Mouse (Mus musculus) midbrain, embryonic 13.5 days (tissue): Measurements from ENCODE around the gene Eif4g3. TPM values are rescaled to one million over a fixed set of nuclear protein-coding genes. Genes with fewer than 3 reads are reported as not detected.

Experiments
- ATAC-seq: fragments of 200-750 bp; cut with Nextera tagmentation; 2 replicates; pipeline ENCODE4 v1.8.0; 2017; ENCODE audit warnings: mild to moderate bottlenecking, moderate TSS enrichment, moderate library complexity
- H3K27ac ChIP-seq: fragments of 300-500 bp; sonication (generic); 2 replicates; pipeline ENCODE4 v1.5.1; 2015; ENCODE audit warnings: inconsistent platforms, mild to moderate bottlenecking, moderate library complexity
- H3K27me3 ChIP-seq: fragments of 300-500 bp; sonication (generic); 2 replicates; pipeline ENCODE4 v1.6.1; 2015; ENCODE audit warnings: mild to moderate bottlenecking, inconsistent platforms
- H3K36me3 ChIP-seq: fragments of 300-500 bp; sonication (generic); 2 replicates; pipeline ENCODE4 v1.6.1; 2015; ENCODE audit warnings: mild to moderate bottlenecking, inconsistent platforms
- H3K4me1 ChIP-seq: fragments of 300-500 bp; sonication (generic); replicated peaks from 2 replicates; pipeline ENCODE4 v1.6.1; 2015; ENCODE audit warnings: inconsistent platforms
- H3K4me2 ChIP-seq: fragments of 300-500 bp; sonication (generic); replicated peaks from 2 replicates; pipeline ENCODE4 v1.6.1; 2015; ENCODE audit warnings: moderate library complexity, mild to moderate bottlenecking, inconsistent platforms
- H3K4me3 ChIP-seq: fragments of 300-500 bp; sonication (generic); replicated peaks from 2 replicates; pipeline ENCODE4 v1.5.1; 2015; ENCODE audit warnings: mild to moderate bottlenecking, inconsistent platforms
- H3K9ac ChIP-seq: fragments of 300-500 bp; sonication (generic); replicated peaks from 2 replicates; pipeline ENCODE4 v1.6.1; 2015; ENCODE audit warnings: mild to moderate bottlenecking, inconsistent platforms
- H3K9me3 ChIP-seq: fragments of 300-500 bp; sonication (generic); 2 replicates; pipeline ENCODE4 v1.6.1; 2016; ENCODE audit warnings: mild to moderate bottlenecking, inconsistent platforms
- WGBS: fragments of 180-500 bp; shearing (Covaris S2); methylation state at CpG from one replicate; pipeline ENCODE4 v1.1.7; 2015; 5-methylcytosine and 5-hydroxymethylcytosine counted together
- polyA plus RNA-seq: library from polyadenylated mRNA; unstranded; fragments of >200 nt; fragmentation: Nextera tagmentation; extraction: Ambion mirVana; gene quantifications from 2 replicates; pipeline ENCODE4 v1.2.1, GENCODE M21; 2015

The Eif4g3 gene
- polyA plus RNA-seq, 1 experiment from 2014 or later: 55.5 TPM

GRCm38 (mm10) chr4:138130149-138130548 lies 137.3 kb downstream of the Eif4g3 start:
- peaks cover 9% of the 10 kb centered on the region; the same call in 1 of the 2 replicates for H3K4me1 ChIP-seq
- H3K9me3 ChIP-seq: no peaks in the 10 kb centered on the region
- H3K4me2 ChIP-seq: no peak overlapping the region
- no peak overlapping the region for H3K9ac ChIP-seq
- no peak overlapping the region for H3K4me3 ChIP-seq
- peaks cover 47% of the 10 kb centered on the region for H3K36me3 ChIP-seq
- no peak for ATAC-seq
- H3K27ac ChIP-seq: no peak overlapping the region
- H3K27me3 ChIP-seq: no peaks in the 10 kb centered on the region
- WGBS: 76% methylated on average over 2 of the region's 2 CpGs

DNA sequence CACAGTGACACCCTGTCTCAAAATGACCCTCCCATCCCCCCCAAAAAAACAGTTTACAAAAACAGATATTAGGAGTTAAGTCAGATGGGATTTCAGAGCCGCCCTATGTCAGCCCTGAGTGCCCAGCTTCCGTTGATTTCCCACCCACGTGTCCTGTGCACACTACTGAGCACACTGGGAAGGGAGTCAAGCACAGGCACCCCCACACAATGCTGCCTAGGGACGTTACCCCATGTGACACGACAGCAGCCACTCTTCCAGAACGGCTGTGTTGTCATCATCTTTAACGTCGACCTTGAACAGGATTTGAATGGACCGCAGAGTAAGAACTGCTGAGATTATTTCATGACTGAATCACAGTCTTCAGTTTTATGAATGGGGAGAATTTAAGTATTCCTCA lies 138.4 kb downstream of the Eif4g3 start:
- H3K36me3 ChIP-seq: peaks cover 38% of the 10 kb centered on the region
- H3K4me3 ChIP-seq: no peak overlapping the region
- H3K9me3 ChIP-seq: no peaks in the 10 kb centered on the region
- peaks cover 9% of the 10 kb centered on the region; the same call in 1 of the 2 replicates for H3K4me1 ChIP-seq
- H3K9ac ChIP-seq: no peak overlapping the region
- no peaks in the 10 kb centered on the region for H3K27me3 ChIP-seq
- no peak overlapping the region for H3K27ac ChIP-seq
- H3K4me2 ChIP-seq: no peak overlapping the region
- whole genome bisulfite sequencing: 72% methylated on average over 9 of the region's 9 CpGs
- ATAC-seq: no peak

DNA sequence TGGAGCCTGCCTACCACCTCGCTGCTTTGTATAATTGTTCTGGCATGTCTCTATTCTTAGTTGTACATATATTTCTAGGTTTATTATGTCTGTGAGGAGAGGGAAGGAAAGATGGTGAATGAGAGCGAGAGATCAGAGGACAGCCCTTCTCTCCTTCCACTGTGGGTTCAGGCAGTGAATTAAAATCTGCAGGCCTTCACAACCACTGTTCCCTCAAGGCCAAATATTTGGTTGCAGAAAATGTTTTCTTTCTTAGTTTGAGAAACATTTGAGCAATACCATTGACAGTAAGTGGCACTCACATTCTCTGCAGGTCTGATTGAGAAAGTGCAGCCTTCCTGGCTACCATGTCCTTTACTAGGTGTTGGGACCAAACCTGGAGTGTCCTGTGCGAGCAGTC lies 138.9 kb downstream of the Eif4g3 start:
- Histone ChIP-seq H3K9ac (no peak overlapping the region), H3K4me1 (peaks cover 9% of the 10 kb centered on the region; the same call in 1 of the 2 replicates), H3K4me2 (no peak overlapping the region), H3K36me3 (peaks cover 33% of the 10 kb centered on the region), H3K9me3 (no peaks in the 10 kb centered on the region), H3K27me3 (no peaks in the 10 kb centered on the region), H3K4me3 (no peak overlapping the region), H3K27ac (no peak overlapping the region)
- ATAC-seq: no peak
- 94% methylated on average over 3 of the region's 3 CpGs for WGBS

DNA sequence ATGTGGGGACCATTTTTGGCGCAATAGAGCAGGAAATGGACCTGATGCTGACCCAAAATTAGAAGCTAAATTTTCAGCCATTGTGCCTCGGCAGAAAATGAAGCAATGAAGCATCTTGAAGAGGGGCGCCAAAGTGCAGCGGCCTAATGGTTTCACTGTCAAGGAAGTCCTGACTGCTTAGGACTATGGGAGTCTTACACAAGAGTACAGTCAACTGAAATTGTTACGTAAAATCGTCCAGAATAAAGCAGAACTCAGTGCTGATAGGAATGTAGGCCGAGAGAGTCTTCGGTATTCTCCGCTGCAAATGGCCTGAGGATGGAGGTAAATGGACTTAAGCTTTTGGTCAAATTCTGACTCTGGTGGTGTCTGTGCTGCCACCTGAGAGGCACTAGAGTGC lies 140.5 kb downstream of the Eif4g3 start:
- Histone ChIP-seq H3K4me1 (peaks cover 11% of the 10 kb centered on the region; the same call in 1 of the 2 replicates), H3K4me2 (no peak overlapping the region), H3K9me3 (no peaks in the 10 kb centered on the region), H3K36me3 (peaks cover 21% of the 10 kb centered on the region), H3K9ac (no peak overlapping the region), H3K27ac (no peak overlapping the region), H3K27me3 (no peaks in the 10 kb centered on the region), H3K4me3 (no peak overlapping the region)
- WGBS: 94% methylated on average over 9 of the region's 9 CpGs
- no peak for ATAC-seq

GRCm38 (mm10) chr4:138137336-138137735 lies 144.5 kb downstream of the Eif4g3 start:
- Histone ChIP-seq H3K9me3 (no peaks in the 10 kb centered on the region), H3K4me3 (no peak overlapping the region), H3K36me3 (peaks cover 16% of the 10 kb centered on the region), H3K9ac (no peak overlapping the region), H3K27ac (0 out of 2 replicates have a peak overlapping the region, but pooled peaks have one; percentile 12), H3K4me2 (no peak overlapping the region), H3K27me3 (no peaks in the 10 kb centered on the region), H3K4me1 (peaks cover 3% of the 10 kb centered on the region; the same call in 1 of the 2 replicates)
- no peak for ATAC-seq
- 59% methylated on average over 3 of the region's 4 CpGs for WGBS

DNA sequence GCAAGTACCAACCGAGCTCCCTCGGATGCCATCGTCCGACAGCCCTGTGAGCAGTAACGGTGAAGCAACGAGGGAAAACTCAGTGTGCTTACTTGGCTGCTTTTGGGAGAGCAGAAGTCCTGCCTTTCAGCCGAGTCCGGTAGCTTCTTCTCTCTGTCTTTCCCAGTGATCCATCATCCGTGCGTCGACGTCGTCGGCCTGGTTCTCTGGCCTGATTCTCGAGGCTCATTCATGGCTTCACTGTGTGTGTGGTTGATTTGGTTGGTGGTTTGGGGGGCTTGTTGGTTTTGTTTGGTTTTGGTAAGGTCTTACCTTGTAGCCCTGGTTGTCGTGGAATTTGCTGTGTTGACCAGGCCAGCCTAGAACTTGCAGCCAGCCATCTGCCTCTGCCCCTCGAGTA lies 145.0 kb downstream of the Eif4g3 start:
- H3K36me3 ChIP-seq: peaks cover 16% of the 10 kb centered on the region
- no peak for ATAC-seq
- H3K4me2 ChIP-seq: no peak overlapping the region
- H3K27ac ChIP-seq: no peak overlapping the region
- peaks cover 3% of the 10 kb centered on the region; the same call in 1 of the 2 replicates for H3K4me1 ChIP-seq
- no peak overlapping the region for H3K4me3 ChIP-seq
- WGBS: 92% methylated on average over 17 of the region's 17 CpGs
- no peaks in the 10 kb centered on the region for H3K9me3 ChIP-seq
- no peaks in the 10 kb centered on the region for H3K27me3 ChIP-seq
- H3K9ac ChIP-seq: no peak overlapping the region

DNA sequence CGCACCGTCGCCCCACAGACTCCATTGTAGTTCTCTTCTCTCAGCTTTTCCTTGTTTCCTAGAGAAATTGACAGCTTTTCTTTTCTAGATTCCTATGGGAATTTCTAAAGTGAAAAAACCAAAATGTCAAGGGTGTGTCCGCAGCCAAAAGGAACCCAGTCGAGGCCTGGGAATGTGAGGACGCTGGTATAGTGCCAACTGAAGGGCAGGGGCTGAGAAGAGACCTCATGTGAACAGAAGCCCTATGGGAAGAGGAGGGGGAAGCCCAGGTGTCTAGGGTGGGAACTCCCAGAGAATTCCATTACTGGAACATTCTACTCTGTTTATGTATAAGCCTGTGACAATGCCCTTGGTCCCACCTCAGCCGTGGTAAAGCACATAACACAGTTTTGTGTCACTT lies 145.4 kb downstream of the Eif4g3 start:
- H3K4me1 ChIP-seq: peaks cover 3% of the 10 kb centered on the region; the same call in 1 of the 2 replicates
- H3K9ac ChIP-seq: no peak overlapping the region
- no peak overlapping the region for H3K4me2 ChIP-seq
- H3K36me3 ChIP-seq: peaks cover 16% of the 10 kb centered on the region
- no peak for ATAC-seq
- no peaks in the 10 kb centered on the region for H3K27me3 ChIP-seq
- H3K9me3 ChIP-seq: no peaks in the 10 kb centered on the region
- H3K4me3 ChIP-seq: no peak overlapping the region
- 85% methylated on average over 7 of the region's 7 CpGs for WGBS
- H3K27ac ChIP-seq: no peak overlapping the region

GRCm38 (mm10) chr4:138141358-138141757 lies 148.5 kb downstream of the Eif4g3 start:
- Histone ChIP-seq H3K9me3 (no peaks in the 10 kb centered on the region), H3K4me2 (no peak overlapping the region), H3K4me1 (peaks cover 5% of the 10 kb centered on the region; the same call in 1 of the 2 replicates), H3K36me3 (0 out of 2 replicates have a peak, but pooled peaks cover 5% of the 10 kb centered on the region), H3K27me3 (no peaks in the 10 kb centered on the region), H3K27ac (no peak overlapping the region), H3K9ac (no peak overlapping the region), H3K4me3 (no peak overlapping the region)
- ATAC-seq: no peak
- 96% methylated on average over 7 of the region's 7 CpGs for WGBS

- H3K4me1 ChIP-seq: 0 out of 2 replicates have a peak, but pooled peaks cover 2% of the 10 kb centered on the region
- no peak overlapping the region for H3K9ac ChIP-seq
- no peak for ATAC-seq
- H3K4me2 ChIP-seq: no peak overlapping the region
- no peaks in the 10 kb centered on the region for H3K9me3 ChIP-seq
- H3K27ac ChIP-seq: no peak overlapping the region
- H3K27me3 ChIP-seq: no peaks in the 10 kb centered on the region
- no peak overlapping the region for H3K4me3 ChIP-seq
- H3K36me3 ChIP-seq: peaks cover 20% of the 10 kb centered on the region
- WGBS: 83% methylated on average over 8 of the region's 8 CpGs
Observed at GRCm38 (mm10) chr4:138147176-138147575, 154.4 kb downstream of the Eif4g3 start.

- Histone ChIP-seq H3K9ac (no peak overlapping the region), H3K4me3 (no peak overlapping the region), H3K36me3 (peaks cover 43% of the 10 kb centered on the region), H3K9me3 (no peaks in the 10 kb centered on the region), H3K4me1 (no peaks in the 10 kb centered on the region), H3K4me2 (no peak overlapping the region), H3K27ac (no peak overlapping the region), H3K27me3 (no peaks in the 10 kb centered on the region)
- ATAC-seq: no peak
- 91% methylated on average over 4 of the region's 4 CpGs for WGBS
Observed at GRCm38 (mm10) chr4:138149977-138150376, 157.2 kb downstream of the Eif4g3 start.

GRCm38 (mm10) chr4:138151226-138151625 lies 158.4 kb downstream of the Eif4g3 start:
- ATAC-seq: no peak
- H3K9ac ChIP-seq: no peak overlapping the region

GRCm38 (mm10) chr4:138153980-138154379 lies 161.2 kb downstream of the Eif4g3 start:
- Histone ChIP-seq H3K9me3 (no peaks in the 10 kb centered on the region), H3K9ac (no peak overlapping the region), H3K4me3 (no peak overlapping the region), H3K4me2 (no peak overlapping the region), H3K4me1 (no peaks in the 10 kb centered on the region), H3K27ac (no peak overlapping the region), H3K27me3 (no peaks in the 10 kb centered on the region), H3K36me3 (peaks cover 71% of the 10 kb centered on the region)
- WGBS: 49% methylated on average over 3 of the region's 3 CpGs
- ATAC-seq: no peak

More at GRCm38 (mm10) chr4:138151226-138151625, 158.4 kb downstream of the Eif4g3 start:
- no peaks in the 10 kb centered on the region for H3K27me3 ChIP-seq
- 91% methylated on average over 9 of the region's 9 CpGs for WGBS
- no peak overlapping the region for H3K4me2 ChIP-seq
- H3K27ac ChIP-seq: no peak overlapping the region
- no peak overlapping the region for H3K4me3 ChIP-seq
- H3K36me3 ChIP-seq: peaks cover 49% of the 10 kb centered on the region
- no peaks in the 10 kb centered on the region for H3K4me1 ChIP-seq
- H3K9me3 ChIP-seq: no peaks in the 10 kb centered on the region

- no peak overlapping the region for H3K27ac ChIP-seq
- no peak overlapping the region for H3K9ac ChIP-seq
- no peak overlapping the region for H3K4me2 ChIP-seq
- WGBS: 86% methylated on average over 5 of the region's 5 CpGs
- ATAC-seq: no peak
- H3K4me1 ChIP-seq: peaks cover 16% of the 10 kb centered on the region
- H3K36me3 ChIP-seq: peaks cover 61% of the 10 kb centered on the region
- H3K4me3 ChIP-seq: no peak overlapping the region
- H3K9me3 ChIP-seq: no peaks in the 10 kb centered on the region
- H3K27me3 ChIP-seq: no peaks in the 10 kb centered on the region
Observed at GRCm38 (mm10) chr4:138160918-138161317, 168.1 kb downstream of the Eif4g3 start.
